Mouse (Mus musculus): ENCODE results near the gene Tgfbr3l.
"Not testable (repeated sequence)": the region's sequence is repeated elsewhere in the genome, so short reads cannot be mapped to it uniquely, and the experiment has no call there.

The Tgfbr3l gene

GRCm38 (mm10) chr8:4252116-4252760, 4.2 kb downstream of the Tgfbr3l start:
- DNase-seq (ENCODE audit: low read depth, low spot score) = no peak
- H3K36me3 ChIP-seq (ENCODE audit: control insufficient read depth, insufficient read depth, low read length, poor library complexity, severe bottlenecking) = peaks cover 2% of the 10 kb centered on the region

GRCm38 (mm10) chr8:4252934-4253841, 5.2 kb downstream of the Tgfbr3l start, which contains the start of gene Snapc2:
Gene Snapc2 (plus strand): TSS chr8:4253080.
- no peaks in the 10 kb centered on the region for H3K27me3 ChIP-seq (ENCODE audit: control insufficient read depth, insufficient read depth, low read length, poor library complexity, severe bottlenecking)
- peak; percentile 96 for DNase-seq (ENCODE audit: low read depth, low spot score)
- no peaks in the 10 kb centered on the region; the same call in 1 of the 2 replicates for H3K36me3 ChIP-seq (ENCODE audit: control insufficient read depth, insufficient read depth, low read length, poor library complexity, severe bottlenecking)

More at GRCm38 (mm10) chr8:4252116-4252760, 4.2 kb downstream of the Tgfbr3l start:
- no peaks in the 10 kb centered on the region for H3K27me3 ChIP-seq (ENCODE audit: control insufficient read depth, insufficient read depth, low read length, poor library complexity, severe bottlenecking)

GRCm38 (mm10) chr8:4254001-4254400, 6.0 kb downstream of the Tgfbr3l start:
- H3K27me3 ChIP-seq (ENCODE audit: control insufficient read depth, insufficient read depth, low read length, poor library complexity, severe bottlenecking) = no peaks in the 10 kb centered on the region
- H3K36me3 ChIP-seq (ENCODE audit: control insufficient read depth, insufficient read depth, low read length, poor library complexity, severe bottlenecking) = no peaks in the 10 kb centered on the region; the same call in 1 of the 2 replicates
- DNase-seq (ENCODE audit: low read depth, low spot score) = no peak

- not testable (repeated sequence) for H3K36me3 ChIP-seq (ENCODE audit: control insufficient read depth, insufficient read depth, low read length, poor library complexity, severe bottlenecking); H3K27me3 ChIP-seq (ENCODE audit: control insufficient read depth, insufficient read depth, low read length, poor library complexity, severe bottlenecking); DNase-seq (ENCODE audit: low read depth, low spot score)
Observed at GRCm38 (mm10) chr8:4255471-4255870, 7.5 kb downstream of the Tgfbr3l start.

GRCm38 (mm10) chr8:4256911-4257310, 8.9 kb downstream of the Tgfbr3l start:
- H3K36me3 ChIP-seq (ENCODE audit: control insufficient read depth, insufficient read depth, low read length, poor library complexity, severe bottlenecking) = no peaks in the 10 kb centered on the region; the same call in 1 of the 2 replicates
- no peaks in the 10 kb centered on the region for H3K27me3 ChIP-seq (ENCODE audit: control insufficient read depth, insufficient read depth, low read length, poor library complexity, severe bottlenecking)
- DNase-seq (ENCODE audit: low read depth, low spot score) = no peak

- Histone ChIP-seq H3K36me3 (ENCODE audit: control insufficient read depth, insufficient read depth, low read length, poor library complexity, severe bottlenecking) (peaks cover 2% of the 10 kb centered on the region; the same call in 1 of the 2 replicates), H3K27me3 (ENCODE audit: control insufficient read depth, insufficient read depth, low read length, poor library complexity, severe bottlenecking) (no peaks in the 10 kb centered on the region)
- DNase-seq (ENCODE audit: low read depth, low spot score) = no peak
Observed at GRCm38 (mm10) chr8:4257350-4257749, 9.3 kb downstream of the Tgfbr3l start.

DNA sequence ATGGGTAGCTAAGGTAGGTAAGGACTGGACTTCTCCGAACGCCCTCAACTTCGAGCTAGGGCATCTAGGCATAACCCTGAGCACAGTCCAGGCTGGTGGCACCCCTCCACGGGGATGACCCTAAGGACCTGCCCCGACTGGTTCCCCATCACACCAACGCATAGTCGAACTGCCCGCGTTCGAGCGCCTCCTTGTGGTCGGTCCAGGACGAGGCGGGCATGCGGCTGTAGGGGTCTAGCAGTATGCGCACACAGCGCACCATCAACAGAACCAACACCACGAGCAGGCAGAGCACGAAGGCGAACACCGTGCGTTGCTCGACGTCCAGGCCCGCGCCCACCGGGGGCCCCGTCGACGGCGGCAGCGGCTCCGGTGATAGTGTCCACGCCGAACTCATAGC, 10.2 kb downstream of the Tgfbr3l start:
- peak; percentile 83 for DNase-seq (ENCODE audit: low read depth, low spot score)
- H3K36me3 ChIP-seq (ENCODE audit: control insufficient read depth, insufficient read depth, low read length, poor library complexity, severe bottlenecking) = peaks cover 4% of the 10 kb centered on the region; the same call in 1 of the 2 replicates
- H3K27me3 ChIP-seq (ENCODE audit: control insufficient read depth, insufficient read depth, low read length, poor library complexity, severe bottlenecking) = no peaks in the 10 kb centered on the region

DNA sequence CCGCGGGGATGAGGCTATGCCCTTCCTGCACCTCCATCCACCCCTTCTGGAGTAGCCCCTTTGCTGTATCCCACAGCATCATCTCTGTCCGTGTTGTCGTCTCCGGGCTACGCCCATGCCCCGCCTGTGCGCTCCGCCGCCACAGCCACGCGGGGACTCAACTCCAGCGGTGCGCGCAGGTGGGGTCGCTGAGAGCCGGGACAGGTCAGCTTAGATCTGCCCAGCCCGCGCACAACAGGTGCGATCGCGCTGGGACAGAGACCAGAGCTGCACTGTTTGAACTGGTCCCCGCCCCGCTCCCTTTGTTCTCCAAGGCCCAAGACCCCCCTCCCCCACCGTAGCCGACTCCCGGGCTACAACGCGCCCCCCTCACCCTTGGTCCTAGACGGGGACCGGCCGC, 10.7 kb downstream of the Tgfbr3l start:
- peaks cover 4% of the 10 kb centered on the region; the same call in 1 of the 2 replicates for H3K36me3 ChIP-seq (ENCODE audit: control insufficient read depth, insufficient read depth, low read length, poor library complexity, severe bottlenecking)
- peak; percentile 27 for DNase-seq (ENCODE audit: low read depth, low spot score)
- no peaks in the 10 kb centered on the region for H3K27me3 ChIP-seq (ENCODE audit: control insufficient read depth, insufficient read depth, low read length, poor library complexity, severe bottlenecking)

GRCm38 (mm10) chr8:4259125-4259804, 11.3 kb downstream of the Tgfbr3l start, which contains the start of gene Ctxn1:
Gene Ctxn1 (minus strand): TSS chr8:4259274.
- DNase-seq (ENCODE audit: low read depth, low spot score) = peak; percentile 89
- H3K27me3 ChIP-seq (ENCODE audit: control insufficient read depth, insufficient read depth, low read length, poor library complexity, severe bottlenecking) = no peaks in the 10 kb centered on the region
- H3K36me3 ChIP-seq (ENCODE audit: control insufficient read depth, insufficient read depth, low read length, poor library complexity, severe bottlenecking) = peaks cover 4% of the 10 kb centered on the region; the same call in 1 of the 2 replicates

DNA sequence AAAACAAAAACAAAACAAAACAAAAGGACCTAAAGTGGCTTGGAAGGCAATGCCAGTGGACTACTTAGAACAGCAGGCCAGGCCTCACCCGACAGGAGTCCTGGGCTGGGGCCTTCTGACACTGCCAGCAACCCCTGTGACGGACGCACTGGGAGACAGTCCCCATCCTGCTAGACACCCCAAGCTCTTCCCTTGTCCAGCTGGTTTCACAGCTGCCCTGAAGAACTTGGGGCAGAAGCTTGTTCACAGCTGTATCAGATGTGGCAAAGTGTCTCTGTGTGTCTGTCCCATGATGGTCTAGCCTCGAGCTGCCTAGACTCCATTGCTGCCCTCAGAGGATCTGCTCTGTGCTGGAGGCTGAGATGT, 11.8 kb downstream of the Tgfbr3l start:
- no peak for DNase-seq (ENCODE audit: low read depth, low spot score)
- Histone ChIP-seq H3K27me3 (ENCODE audit: control insufficient read depth, insufficient read depth, low read length, poor library complexity, severe bottlenecking) (no peaks in the 10 kb centered on the region), H3K36me3 (ENCODE audit: control insufficient read depth, insufficient read depth, low read length, poor library complexity, severe bottlenecking) (peaks cover 4% of the 10 kb centered on the region; the same call in 1 of the 2 replicates)

- no peaks in the 10 kb centered on the region for H3K27me3 ChIP-seq (ENCODE audit: control insufficient read depth, insufficient read depth, low read length, poor library complexity, severe bottlenecking)
- H3K36me3 ChIP-seq (ENCODE audit: control insufficient read depth, insufficient read depth, low read length, poor library complexity, severe bottlenecking) = peaks cover 14% of the 10 kb centered on the region
- no peak for DNase-seq (ENCODE audit: low read depth, low spot score)
Observed at GRCm38 (mm10) chr8:4263105-4263791, 15.2 kb downstream of the Tgfbr3l start.

- no peak for DNase-seq (ENCODE audit: low read depth, low spot score)
Observed at GRCm38 (mm10) chr8:4265160-4265914, 17.3 kb downstream of the Tgfbr3l start.

DNA sequence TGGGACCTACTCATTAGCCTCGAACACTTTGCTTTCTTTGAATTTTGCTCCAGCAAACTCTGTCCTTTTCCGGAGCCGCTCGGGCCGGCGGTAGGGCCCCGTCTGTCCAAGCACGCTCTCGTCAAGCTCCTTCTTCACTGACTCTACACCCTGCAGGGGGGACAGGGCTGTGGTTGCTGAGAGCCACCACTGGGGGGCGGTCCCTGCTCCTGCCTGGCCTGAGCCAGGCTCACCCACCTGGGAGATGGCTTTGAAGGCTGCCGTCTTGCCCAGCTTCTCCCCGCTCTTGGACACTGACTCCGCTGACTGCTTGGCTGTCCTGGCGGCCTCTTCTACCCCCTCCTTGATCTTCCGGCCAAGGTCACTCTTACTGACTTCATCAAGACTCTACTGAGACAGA, 19.6 kb downstream of the Tgfbr3l start:
- peak; percentile 28 for DNase-seq (ENCODE audit: low read depth, low spot score)
- peaks cover 23% of the 10 kb centered on the region for H3K36me3 ChIP-seq (ENCODE audit: control insufficient read depth, insufficient read depth, low read length, poor library complexity, severe bottlenecking)
- H3K27me3 ChIP-seq (ENCODE audit: control insufficient read depth, insufficient read depth, low read length, poor library complexity, severe bottlenecking) = no peaks in the 10 kb centered on the region

More at GRCm38 (mm10) chr8:4265160-4265914, 17.3 kb downstream of the Tgfbr3l start:
- no peaks in the 10 kb centered on the region for H3K27me3 ChIP-seq (ENCODE audit: control insufficient read depth, insufficient read depth, low read length, poor library complexity, severe bottlenecking)
- peaks cover 24% of the 10 kb centered on the region for H3K36me3 ChIP-seq (ENCODE audit: control insufficient read depth, insufficient read depth, low read length, poor library complexity, severe bottlenecking)
